Mouse (Mus musculus): ENCODE measurements around the gene Cdh4. TPM values are rescaled to one million over a fixed set of nuclear protein-coding genes. Genes with fewer than 3 reads are reported as not detected.

Cdh4 gene
- polyA plus RNA-seq, 1 experiment from 2014 or later, result 23.0 TPM

DNA sequence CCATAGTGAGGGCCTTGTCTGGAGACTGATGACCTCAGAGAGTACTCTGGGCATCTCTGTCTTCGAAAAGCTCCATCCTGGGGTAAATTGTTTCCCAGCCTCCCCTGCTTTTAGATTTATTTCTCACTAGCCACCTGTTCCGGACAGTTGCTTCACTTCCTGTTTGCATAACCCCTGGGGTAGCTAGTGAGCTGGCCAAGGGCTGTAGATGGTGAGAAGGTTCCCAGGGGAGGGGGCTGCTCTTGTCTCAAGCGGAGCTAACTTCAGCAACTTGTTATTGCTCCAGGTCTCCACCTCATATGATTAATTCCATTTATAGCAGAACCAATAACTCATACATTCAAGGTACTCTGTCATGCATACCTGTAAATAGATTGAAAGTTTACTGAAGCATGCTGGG lies 16.6 kb upstream of the Cdh4 start:
- WGBS, result 13% methylated on average over 3 of the region's 3 CpGs
- peak; percentile 69 for ATAC-seq (ENCODE audit: low FRiP score, low TSS enrichment)
- Histone ChIP-seq H3K4me1 (ENCODE audit: insufficient read depth, low read length) (peaks cover 9% of the 10 kb centered on the region), H3K36me3 (ENCODE audit: insufficient read depth, low read length) (no peaks in the 10 kb centered on the region), H3K27me3 (ENCODE audit: insufficient read depth, low read length) (no peaks in the 10 kb centered on the region), H3K9ac (replicated peaks; ENCODE audit: low read length) (no peak overlapping the region), H3K27ac (ENCODE audit: low read length) (no peak overlapping the region), H3K4me3 (ENCODE audit: low read length) (no peak overlapping the region), H3K4me2 (replicated peaks; ENCODE audit: low read depth, low read length) (no peak overlapping the region), H3K9me3 (ENCODE audit: low read length) (no peaks in the 10 kb centered on the region)

DNA sequence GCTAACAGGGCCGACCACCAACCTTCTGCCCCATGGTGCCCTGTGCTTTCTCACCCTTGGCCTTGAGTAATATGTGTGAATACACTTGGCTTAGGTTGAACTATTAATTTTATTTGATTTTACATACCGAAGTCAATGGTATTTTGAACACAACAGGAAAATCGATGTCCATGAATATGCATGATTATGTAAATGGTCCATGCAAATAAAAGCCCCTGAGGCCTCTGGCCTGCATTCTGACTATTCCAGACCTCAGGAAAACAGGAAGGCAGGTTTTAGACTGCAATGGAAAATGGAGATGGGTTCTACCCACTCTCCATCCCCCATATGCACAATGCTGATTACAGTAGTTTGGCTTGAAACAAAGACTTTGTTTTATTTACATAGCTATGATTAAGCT lies 13.3 kb upstream of the Cdh4 start:
- peaks cover 9% of the 10 kb centered on the region for H3K4me1 ChIP-seq (ENCODE audit: insufficient read depth, low read length)
- no peak overlapping the region for H3K27ac ChIP-seq (ENCODE audit: low read length)
- H3K4me3 ChIP-seq (ENCODE audit: low read length), result no peak overlapping the region
- no peaks in the 10 kb centered on the region for H3K36me3 ChIP-seq (ENCODE audit: insufficient read depth, low read length)
- H3K27me3 ChIP-seq (ENCODE audit: insufficient read depth, low read length), result no peaks in the 10 kb centered on the region
- 81% methylated on average over 3 of the region's 3 CpGs for WGBS
- no peak for ATAC-seq (ENCODE audit: low FRiP score, low TSS enrichment)
- H3K9me3 ChIP-seq (ENCODE audit: low read length), result no peaks in the 10 kb centered on the region
- H3K4me2 ChIP-seq (replicated peaks; ENCODE audit: low read depth, low read length), result no peak overlapping the region
- H3K9ac ChIP-seq (replicated peaks; ENCODE audit: low read length), result no peak overlapping the region

DNA sequence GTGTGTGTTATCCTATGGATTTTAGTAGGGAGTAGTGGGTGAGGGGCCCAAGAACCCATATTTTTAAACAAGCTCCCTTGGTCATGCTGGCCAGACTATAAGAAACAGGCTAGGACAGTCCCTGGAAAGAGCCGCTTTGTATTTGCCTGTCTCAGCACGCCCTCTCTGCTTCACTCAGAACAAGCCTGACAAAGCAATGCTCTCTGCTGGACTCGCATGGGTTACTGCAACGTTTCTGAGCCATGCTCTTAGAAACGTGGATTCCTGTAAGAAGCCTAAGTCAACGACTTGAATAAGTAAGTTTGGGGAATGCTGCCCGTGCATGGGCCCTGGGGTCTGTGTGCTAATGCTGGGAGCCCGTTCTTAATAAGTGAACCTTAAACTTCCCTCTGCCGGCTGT lies 2.1 kb upstream of the Cdh4 start:
- Histone ChIP-seq H3K4me3 (ENCODE audit: low read length) (no peak overlapping the region), H3K27me3 (ENCODE audit: insufficient read depth, low read length) (peaks cover 18% of the 10 kb centered on the region; the same call in 1 of the 2 replicates), H3K4me1 (ENCODE audit: insufficient read depth, low read length) (peaks cover 27% of the 10 kb centered on the region), H3K4me2 (replicated peaks; ENCODE audit: low read depth, low read length) (no peak overlapping the region), H3K27ac (ENCODE audit: low read length) (no peak overlapping the region), H3K9ac (replicated peaks; ENCODE audit: low read length) (no peak overlapping the region), H3K36me3 (ENCODE audit: insufficient read depth, low read length) (no peaks in the 10 kb centered on the region), H3K9me3 (ENCODE audit: low read length) (no peaks in the 10 kb centered on the region)
- ATAC-seq (ENCODE audit: low FRiP score, low TSS enrichment), result no peak
- 30% methylated on average over 9 of the region's 9 CpGs for whole genome bisulfite sequencing

DNA sequence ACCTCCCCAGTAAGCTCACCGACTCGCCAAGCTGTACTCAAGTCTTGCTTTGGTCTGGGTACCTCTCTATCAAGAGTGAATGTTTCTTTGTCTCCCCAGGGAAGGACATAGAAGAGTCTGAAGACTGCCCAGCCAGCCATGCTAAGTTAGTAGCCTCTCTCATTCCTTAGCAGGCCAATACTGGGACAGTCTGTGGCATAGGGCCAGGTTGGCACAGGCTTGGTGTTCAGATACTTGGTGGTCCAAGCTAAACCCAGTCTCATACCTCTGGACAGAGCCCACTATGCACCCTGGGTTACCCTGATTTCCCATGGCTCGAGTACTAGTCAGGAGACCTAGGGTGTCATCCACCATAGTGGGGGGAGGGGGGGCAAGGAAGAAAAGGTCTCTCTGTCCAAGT lies 1.1 kb upstream of the Cdh4 start:
- no peak overlapping the region for H3K4me3 ChIP-seq (ENCODE audit: low read length)
- no peak for ATAC-seq (ENCODE audit: low FRiP score, low TSS enrichment)
- whole genome bisulfite sequencing, result 72% methylated on average over 3 of the region's 3 CpGs
- no peak overlapping the region for H3K27ac ChIP-seq (ENCODE audit: low read length)
- H3K36me3 ChIP-seq (ENCODE audit: insufficient read depth, low read length), result no peaks in the 10 kb centered on the region
- peak overlapping the region; percentile 93 for H3K4me2 ChIP-seq (replicated peaks; ENCODE audit: low read depth, low read length)
- H3K4me1 ChIP-seq (ENCODE audit: insufficient read depth, low read length), result peaks cover 27% of the 10 kb centered on the region
- H3K27me3 ChIP-seq (ENCODE audit: insufficient read depth, low read length), result peaks cover 21% of the 10 kb centered on the region; the same call in 1 of the 2 replicates
- no peak overlapping the region for H3K9ac ChIP-seq (replicated peaks; ENCODE audit: low read length)
- no peaks in the 10 kb centered on the region for H3K9me3 ChIP-seq (ENCODE audit: low read length)

DNA sequence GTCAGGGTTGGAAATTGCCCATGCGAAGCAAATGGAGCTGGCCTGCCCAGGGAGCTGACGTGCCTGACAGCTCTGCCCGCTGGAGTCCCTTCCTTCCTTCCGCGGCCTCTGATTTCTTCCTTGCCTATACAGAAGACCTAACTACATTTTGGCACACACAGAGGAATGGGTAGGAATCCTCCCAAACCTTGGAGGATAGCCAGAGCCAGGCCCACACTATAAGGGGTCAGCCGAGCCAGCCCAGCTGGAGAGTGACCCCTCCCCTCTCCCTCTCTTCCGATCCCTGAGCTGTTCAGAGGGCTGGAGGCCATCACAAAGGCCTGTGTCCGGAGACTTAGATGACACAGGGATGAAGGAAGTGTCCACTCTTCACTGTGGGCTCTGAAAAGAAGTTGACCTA lies 514 bp upstream of the Cdh4 start:
- peak overlapping the region; percentile 73 for H3K4me3 ChIP-seq (ENCODE audit: low read length)
- H3K27ac ChIP-seq (ENCODE audit: low read length), result 0 out of 2 replicates have a peak overlapping the region, but pooled peaks have one; percentile 36
- peak overlapping the region; percentile 93 for H3K4me2 ChIP-seq (replicated peaks; ENCODE audit: low read depth, low read length)
- no peaks in the 10 kb centered on the region for H3K9me3 ChIP-seq (ENCODE audit: low read length)
- peak; percentile 53 for ATAC-seq (ENCODE audit: low FRiP score, low TSS enrichment)
- no peaks in the 10 kb centered on the region for H3K36me3 ChIP-seq (ENCODE audit: insufficient read depth, low read length)
- H3K4me1 ChIP-seq (ENCODE audit: insufficient read depth, low read length), result peaks cover 27% of the 10 kb centered on the region
- peaks cover 21% of the 10 kb centered on the region; the same call in 1 of the 2 replicates for H3K27me3 ChIP-seq (ENCODE audit: insufficient read depth, low read length)
- WGBS, result 7% methylated on average over 8 of the region's 8 CpGs
- H3K9ac ChIP-seq (replicated peaks; ENCODE audit: low read length), result 0 out of 2 replicates have a peak overlapping the region, but pooled peaks have one; percentile 71

DNA sequence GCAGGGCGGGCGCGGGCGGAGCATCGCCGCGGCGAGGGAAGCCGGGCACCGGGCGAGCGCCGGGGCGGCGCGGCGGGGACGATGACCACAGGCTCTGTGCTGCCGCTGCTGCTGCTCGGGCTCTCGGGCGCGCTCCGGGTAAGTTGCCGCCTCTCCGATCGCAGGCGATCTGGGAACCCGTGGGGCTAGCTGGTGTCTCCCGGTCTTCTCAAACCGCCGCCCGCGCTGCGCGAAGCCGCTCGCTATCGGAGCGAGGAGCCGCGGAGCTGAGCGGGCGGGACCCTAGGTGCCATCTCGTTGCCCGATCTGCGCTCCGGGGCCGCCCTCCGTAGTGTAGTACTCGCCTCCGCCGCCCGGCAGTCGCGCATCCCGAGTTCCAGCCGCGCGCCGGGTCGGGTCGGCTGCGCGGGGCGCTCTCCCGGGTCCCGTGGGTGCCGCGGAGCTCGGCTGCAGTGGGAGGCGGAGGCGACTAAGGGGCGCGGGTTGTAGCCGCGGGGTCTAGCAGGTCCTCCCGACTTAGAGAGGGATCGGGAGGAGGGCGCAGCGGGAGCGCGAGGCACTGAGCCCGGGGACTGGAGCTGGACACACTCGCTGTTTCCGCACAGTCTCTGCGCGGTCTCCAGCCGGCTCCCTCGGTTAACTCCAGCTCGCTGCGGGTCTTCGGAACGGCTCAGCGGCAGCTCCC lies 452 bp downstream of the Cdh4 start:
- peaks cover 21% of the 10 kb centered on the region; the same call in 1 of the 2 replicates for H3K27me3 ChIP-seq (ENCODE audit: insufficient read depth, low read length)
- under 1% methylated on average over 87 of the region's 95 CpGs for WGBS

DNA sequence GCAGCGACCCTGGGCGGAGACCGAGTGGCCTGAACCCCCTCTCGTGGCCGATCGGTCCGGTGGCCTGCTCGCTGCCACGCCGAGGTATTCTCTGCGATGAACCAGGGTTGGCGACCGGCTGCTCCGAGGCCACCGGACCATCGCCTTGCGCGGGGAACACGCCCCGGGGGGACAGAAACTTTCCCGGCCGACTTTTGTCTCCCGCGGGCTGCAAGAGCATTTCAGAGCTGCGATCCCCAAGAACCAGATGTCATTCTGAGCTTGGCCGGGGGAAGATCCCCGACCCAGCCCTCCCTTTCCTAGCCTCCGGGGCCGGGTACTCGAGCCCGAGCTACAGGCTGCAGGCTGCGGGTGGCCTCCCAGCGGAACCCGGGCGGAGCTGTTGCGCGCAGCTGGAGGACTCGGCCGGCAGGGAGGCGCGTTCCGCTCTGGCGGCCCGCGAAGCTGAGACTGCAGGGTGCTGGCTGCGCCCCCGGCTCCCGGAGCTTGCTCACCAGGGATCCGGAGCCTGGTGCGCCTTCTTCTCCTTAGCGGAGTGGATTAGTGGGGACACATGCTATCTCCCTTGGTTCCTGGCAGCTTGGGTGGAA lies 1.1 kb downstream of the Cdh4 start:
- peak overlapping the region; percentile 73 for H3K4me3 ChIP-seq (ENCODE audit: low read length)
- WGBS, result under 1% methylated on average over 50 of the region's 51 CpGs
- peaks cover 27% of the 10 kb centered on the region for H3K4me1 ChIP-seq (ENCODE audit: insufficient read depth, low read length)
- no peaks in the 10 kb centered on the region for H3K36me3 ChIP-seq (ENCODE audit: insufficient read depth, low read length)
- H3K9me3 ChIP-seq (ENCODE audit: low read length), result no peaks in the 10 kb centered on the region; the same call in 1 of the 2 replicates
- peaks cover 21% of the 10 kb centered on the region; the same call in 1 of the 2 replicates for H3K27me3 ChIP-seq (ENCODE audit: insufficient read depth, low read length)
- H3K27ac ChIP-seq (ENCODE audit: low read length), result peak overlapping the region; percentile 70
- peak; percentile 71 for ATAC-seq (ENCODE audit: low FRiP score, low TSS enrichment)
- H3K9ac ChIP-seq (replicated peaks; ENCODE audit: low read length), result peak overlapping the region; percentile 71
- H3K4me2 ChIP-seq (replicated peaks; ENCODE audit: low read depth, low read length), result peak overlapping the region; percentile 93

More for the DNA sequence above, 452 bp downstream of the Cdh4 start:
- peak overlapping the region; percentile 73 for H3K4me3 ChIP-seq (ENCODE audit: low read length)
- no peaks in the 10 kb centered on the region; the same call in 1 of the 2 replicates for H3K9me3 ChIP-seq (ENCODE audit: low read length)
- H3K4me1 ChIP-seq (ENCODE audit: insufficient read depth, low read length), result peaks cover 27% of the 10 kb centered on the region
- peak overlapping the region; percentile 71 for H3K9ac ChIP-seq (replicated peaks; ENCODE audit: low read length)
- H3K36me3 ChIP-seq (ENCODE audit: insufficient read depth, low read length), result no peaks in the 10 kb centered on the region
- peak; percentile 71 for ATAC-seq (ENCODE audit: low FRiP score, low TSS enrichment)
- H3K27ac ChIP-seq (ENCODE audit: low read length), result peak overlapping the region; percentile 70
- H3K4me2 ChIP-seq (replicated peaks; ENCODE audit: low read depth, low read length), result peak overlapping the region; percentile 93

DNA sequence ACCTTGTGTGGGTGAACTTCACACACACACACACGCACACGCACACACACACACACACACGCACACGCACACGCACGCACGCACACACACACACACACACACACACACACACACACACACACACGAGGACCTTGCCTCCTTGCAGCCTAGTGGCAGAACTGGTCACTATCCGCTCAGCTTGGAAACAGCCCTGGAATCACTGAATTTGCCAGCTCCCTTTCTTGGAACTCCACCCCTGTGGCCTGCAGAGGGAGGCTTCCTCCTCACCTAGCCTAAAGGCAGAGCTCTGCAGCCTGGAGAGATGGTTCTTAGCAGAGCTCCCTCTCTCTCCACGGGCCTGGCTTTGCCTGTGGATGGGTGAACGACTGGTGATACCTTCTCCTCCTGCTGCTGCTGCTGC lies 1.7 kb downstream of the Cdh4 start:
- peaks cover 21% of the 10 kb centered on the region; the same call in 1 of the 2 replicates for H3K27me3 ChIP-seq (ENCODE audit: insufficient read depth, low read length)
- H3K9me3 ChIP-seq (ENCODE audit: low read length), result peaks cover 2% of the 10 kb centered on the region
- H3K4me3 ChIP-seq (ENCODE audit: low read length), result peak overlapping the region; percentile 73
- H3K36me3 ChIP-seq (ENCODE audit: insufficient read depth, low read length), result peaks cover 2% of the 10 kb centered on the region
- H3K9ac ChIP-seq (replicated peaks; ENCODE audit: low read length), result peak overlapping the region; percentile 71; the same call in 1 of the 2 replicates
- H3K27ac ChIP-seq (ENCODE audit: low read length), result no peak overlapping the region
- H3K4me1 ChIP-seq (ENCODE audit: insufficient read depth, low read length), result peaks cover 27% of the 10 kb centered on the region
- no peak for ATAC-seq (ENCODE audit: low FRiP score, low TSS enrichment)
- WGBS, result 19% methylated on average over 11 of the region's 11 CpGs
- H3K4me2 ChIP-seq (replicated peaks; ENCODE audit: low read depth, low read length), result peak overlapping the region; percentile 93

DNA sequence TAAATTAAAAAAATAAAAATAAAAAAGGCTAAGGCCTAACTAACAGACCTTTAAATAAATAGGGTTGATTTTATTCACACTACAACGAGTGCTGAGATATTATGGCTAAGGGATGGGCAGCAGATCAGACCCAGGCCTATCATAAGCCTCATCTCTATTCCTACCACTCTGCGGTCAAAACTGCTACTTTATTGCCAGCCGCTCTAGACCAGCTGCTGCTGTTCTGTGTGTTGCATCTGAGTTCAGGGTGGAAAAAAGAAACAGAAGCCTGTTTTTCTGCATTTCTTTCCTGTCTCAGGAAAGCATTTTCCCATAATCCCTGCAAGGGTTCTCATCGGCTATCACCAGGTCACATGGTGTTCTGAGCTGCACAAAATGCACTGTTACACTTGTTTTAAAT lies 6.0 kb downstream of the Cdh4 start:
- Histone ChIP-seq H3K9me3 (ENCODE audit: low read length) (peaks cover 7% of the 10 kb centered on the region), H3K4me3 (ENCODE audit: low read length) (no peak overlapping the region), H3K9ac (replicated peaks; ENCODE audit: low read length) (no peak overlapping the region), H3K4me2 (replicated peaks; ENCODE audit: low read depth, low read length) (no peak overlapping the region), H3K36me3 (ENCODE audit: insufficient read depth, low read length) (peaks cover 7% of the 10 kb centered on the region), H3K4me1 (ENCODE audit: insufficient read depth, low read length) (peaks cover 12% of the 10 kb centered on the region), H3K27ac (ENCODE audit: low read length) (no peak overlapping the region), H3K27me3 (ENCODE audit: insufficient read depth, low read length) (peaks cover 14% of the 10 kb centered on the region; the same call in 1 of the 2 replicates)
- 96% methylated on average over 4 of the region's 4 CpGs for WGBS
- no peak for ATAC-seq (ENCODE audit: low FRiP score, low TSS enrichment)

DNA sequence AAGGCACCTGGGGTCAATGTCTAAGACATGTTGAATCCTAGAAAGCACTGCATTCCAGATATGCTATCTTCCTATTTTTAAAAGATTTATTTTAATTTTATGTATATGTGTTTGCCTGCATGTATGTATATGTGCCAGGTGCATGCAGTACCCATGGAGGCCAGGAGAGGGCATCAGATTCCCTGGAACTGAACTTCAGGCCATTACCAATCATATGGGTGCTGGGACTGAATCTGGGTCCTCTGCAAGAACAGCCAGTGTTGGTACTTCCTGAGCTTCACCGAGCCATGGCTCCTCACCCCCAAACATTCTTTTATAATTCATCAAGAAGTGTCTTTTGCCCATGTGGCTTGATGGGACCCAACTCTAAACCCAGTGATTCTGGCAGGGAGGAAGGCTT lies 6.8 kb downstream of the Cdh4 start:
- 95% methylated on average over 1 of the region's 1 CpGs for WGBS
- ATAC-seq (ENCODE audit: low FRiP score, low TSS enrichment), result no peak
- H3K27me3 ChIP-seq (ENCODE audit: insufficient read depth, low read length), result peaks cover 14% of the 10 kb centered on the region; the same call in 1 of the 2 replicates
- no peak overlapping the region for H3K4me2 ChIP-seq (replicated peaks; ENCODE audit: low read depth, low read length)
- H3K4me1 ChIP-seq (ENCODE audit: insufficient read depth, low read length), result peaks cover 4% of the 10 kb centered on the region
- no peak overlapping the region for H3K4me3 ChIP-seq (ENCODE audit: low read length)
- H3K27ac ChIP-seq (ENCODE audit: low read length), result no peak overlapping the region
- H3K36me3 ChIP-seq (ENCODE audit: insufficient read depth, low read length), result peaks cover 13% of the 10 kb centered on the region
- no peak overlapping the region for H3K9ac ChIP-seq (replicated peaks; ENCODE audit: low read length)
- peaks cover 12% of the 10 kb centered on the region for H3K9me3 ChIP-seq (ENCODE audit: low read length)

All from kidney, embryonic 16.5 days (tissue).